Mouse (Mus musculus): ENCODE data around the gene Tsc22d1.

The Tsc22d1 gene

DNA sequence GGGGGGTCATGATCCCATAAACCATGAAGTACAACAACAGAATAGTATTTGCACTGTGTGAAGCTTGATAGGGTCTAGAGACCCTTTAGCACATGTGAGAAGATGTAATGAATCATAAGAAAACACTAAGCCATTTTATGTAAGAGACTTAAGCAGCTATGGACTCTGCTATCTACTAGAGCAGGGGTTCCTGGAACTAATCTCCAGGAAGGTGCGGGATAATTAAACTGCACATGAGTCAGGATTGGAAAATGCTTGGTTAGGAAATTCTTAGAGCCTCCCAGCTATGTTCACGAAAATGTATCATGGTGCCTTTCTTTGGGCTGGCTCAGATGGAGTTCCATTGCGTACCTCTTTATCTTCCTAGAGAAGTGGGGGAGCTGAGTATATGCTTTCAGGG lies 106.5 kb downstream of the Tsc22d1 start:
- DNase-seq = no peak

GRCm38 (mm10) chr14:76523344-76523743 lies 108.6 kb downstream of the Tsc22d1 start:
- no peak for DNase-seq

- DNase-seq = no peak
These were observed 111.7 kb downstream of the Tsc22d1 start for GRCm38 (mm10) chr14:76526467-76526866.

- no peak for DNase-seq
These were observed 112.4 kb downstream of the Tsc22d1 start for GRCm38 (mm10) chr14:76527030-76527719.

- no peak for DNase-seq
These were observed 113.1 kb downstream of the Tsc22d1 start for GRCm38 (mm10) chr14:76527758-76528313.

- no peak for DNase-seq
These were observed 113.9 kb downstream of the Tsc22d1 start for GRCm38 (mm10) chr14:76528641-76529040.

DNA sequence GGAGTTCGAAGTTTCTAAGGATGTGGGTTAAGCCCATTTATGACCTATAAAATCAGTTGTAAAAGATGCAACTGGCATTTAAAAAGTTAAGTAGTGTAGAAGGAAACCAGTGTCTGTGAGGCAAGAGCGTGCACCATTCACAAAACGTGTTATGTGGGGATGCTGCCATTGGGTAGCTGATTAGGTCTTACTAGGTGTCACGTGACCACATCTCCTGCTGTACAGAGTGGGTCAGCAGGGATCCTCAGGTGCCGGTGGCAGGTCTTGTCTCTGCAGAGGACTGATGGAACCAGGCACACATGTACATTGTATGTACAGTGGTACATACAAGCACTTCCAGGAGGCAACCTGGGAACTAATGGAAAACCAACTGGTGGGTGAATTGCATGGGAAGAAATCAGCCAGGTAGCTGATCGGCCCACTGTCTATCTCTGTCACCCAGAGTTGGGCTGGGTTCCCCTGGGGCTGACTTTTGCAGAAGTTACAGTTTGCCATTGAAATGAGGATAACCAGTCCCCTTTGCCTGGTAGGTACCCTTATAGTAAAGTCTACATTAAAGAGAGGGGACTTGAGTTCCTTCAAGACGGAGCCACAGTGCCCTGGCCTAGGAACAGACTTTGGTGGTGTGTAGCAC lies 116.4 kb downstream of the Tsc22d1 start:
- no peak for DNase-seq

- peak; percentile 69 for DNase-seq
These were observed 117.8 kb downstream of the Tsc22d1 start for GRCm38 (mm10) chr14:76532257-76533169.

DNA sequence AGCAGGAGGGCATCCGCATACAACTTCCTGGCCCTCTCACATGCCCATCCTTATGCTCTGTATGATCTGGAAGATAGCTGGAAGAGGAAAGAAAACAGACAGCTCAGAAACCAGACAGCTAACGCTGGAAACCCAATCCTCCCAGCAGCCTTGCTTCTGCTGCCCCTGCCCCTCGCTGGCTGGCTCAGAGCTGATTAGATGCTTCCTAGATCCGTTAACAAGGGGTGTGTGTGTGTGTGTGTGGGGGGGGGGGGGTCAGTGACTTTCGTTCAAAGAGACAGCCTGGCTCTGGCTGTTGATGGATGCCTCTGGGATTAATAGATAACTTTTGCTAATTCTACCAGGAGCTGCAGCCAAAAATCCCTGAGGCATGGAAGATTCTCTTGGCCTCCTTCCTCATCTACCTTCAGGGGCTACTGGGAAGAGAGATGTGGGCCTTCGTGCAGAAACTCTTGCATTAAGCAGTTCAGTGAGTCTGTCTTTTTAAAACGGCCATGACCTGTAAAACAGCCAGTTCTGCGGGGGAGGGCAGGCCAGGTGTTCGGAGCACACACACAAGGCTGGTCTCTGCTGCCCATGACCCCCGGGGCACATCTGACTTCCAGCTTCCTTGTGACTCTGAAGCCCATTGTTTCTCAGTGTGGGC lies 118.5 kb downstream of the Tsc22d1 start:
- DNase-seq = peak; percentile 79

GRCm38 (mm10) chr14:76535096-76535495 lies 120.3 kb downstream of the Tsc22d1 start:
- no peak for DNase-seq

DNA sequence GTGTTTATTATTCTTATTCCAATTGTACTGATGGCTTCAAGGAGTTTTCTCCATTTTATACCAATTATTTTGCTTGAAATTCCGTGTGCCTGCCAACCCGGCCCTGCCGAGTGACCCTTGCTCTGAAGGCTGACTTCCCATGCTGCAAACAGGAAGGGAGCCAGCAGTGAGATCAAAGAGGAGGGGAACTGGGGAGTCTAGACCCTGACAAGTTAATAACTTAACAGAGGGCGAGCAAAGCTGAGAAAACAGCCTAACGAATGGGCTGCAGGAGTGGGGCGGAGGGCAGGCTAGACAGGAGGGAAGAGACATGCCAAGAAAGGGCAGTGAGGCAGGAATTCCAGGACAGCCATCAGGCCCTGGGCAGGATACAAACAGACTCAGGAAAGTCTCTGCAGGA lies 122.2 kb downstream of the Tsc22d1 start:
- DNase-seq = peak; percentile 88

DNA sequence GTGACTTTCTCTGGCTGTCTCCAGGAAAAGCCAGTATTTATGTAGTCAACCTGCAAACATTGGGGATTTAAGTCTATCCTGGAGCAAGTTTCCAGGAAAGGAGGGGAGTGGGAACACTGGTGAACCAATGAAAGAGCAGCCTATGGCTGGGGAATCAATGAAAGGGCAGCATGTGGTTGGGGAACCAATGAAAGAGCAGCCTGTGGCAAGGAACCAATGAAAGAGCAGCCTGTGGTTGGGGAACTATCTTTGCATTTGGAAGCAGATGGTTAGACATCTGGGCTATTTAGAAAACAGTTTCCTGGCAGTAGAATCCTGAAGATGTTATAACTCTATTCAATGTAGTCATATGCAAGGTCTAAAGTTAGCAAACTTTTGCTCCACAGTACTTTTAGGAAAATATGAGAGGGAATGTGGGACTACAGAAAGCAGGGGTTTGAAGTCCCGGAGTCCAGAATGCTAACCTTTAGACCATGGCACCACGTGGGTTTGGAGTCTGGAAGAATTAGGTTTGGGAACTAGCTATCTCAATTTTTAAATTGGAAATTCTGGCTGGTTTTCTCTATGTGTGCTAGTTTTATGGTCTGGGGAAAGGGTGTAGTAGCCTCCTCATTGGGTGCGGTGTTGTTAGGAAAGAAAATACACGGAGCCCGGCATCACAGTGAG lies 125.4 kb downstream of the Tsc22d1 start:
- no peak for DNase-seq

DNA sequence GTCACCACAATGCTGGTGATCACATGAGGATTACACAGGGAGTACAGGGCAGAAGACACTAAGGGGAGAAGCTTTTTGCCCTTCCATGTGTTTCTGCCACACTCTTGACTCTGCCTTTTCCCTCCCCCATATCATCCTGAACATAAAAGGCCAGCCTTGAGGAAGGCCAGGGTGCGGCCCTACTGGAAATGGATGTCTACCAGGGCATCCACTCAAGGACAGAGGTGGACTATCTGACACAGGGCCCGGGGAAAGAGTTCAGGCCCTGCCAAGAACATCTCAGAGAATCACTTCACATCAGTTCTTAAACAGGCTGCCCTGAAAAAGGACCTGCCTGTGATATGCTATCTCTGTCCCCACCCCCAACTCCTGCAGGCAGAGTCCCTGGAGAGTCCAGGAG lies 126.6 kb downstream of the Tsc22d1 start:
- DNase-seq = no peak

GRCm38 (mm10) chr14:76544136-76544535 lies 129.4 kb downstream of the Tsc22d1 start:
- DNase-seq = no peak

DNA sequence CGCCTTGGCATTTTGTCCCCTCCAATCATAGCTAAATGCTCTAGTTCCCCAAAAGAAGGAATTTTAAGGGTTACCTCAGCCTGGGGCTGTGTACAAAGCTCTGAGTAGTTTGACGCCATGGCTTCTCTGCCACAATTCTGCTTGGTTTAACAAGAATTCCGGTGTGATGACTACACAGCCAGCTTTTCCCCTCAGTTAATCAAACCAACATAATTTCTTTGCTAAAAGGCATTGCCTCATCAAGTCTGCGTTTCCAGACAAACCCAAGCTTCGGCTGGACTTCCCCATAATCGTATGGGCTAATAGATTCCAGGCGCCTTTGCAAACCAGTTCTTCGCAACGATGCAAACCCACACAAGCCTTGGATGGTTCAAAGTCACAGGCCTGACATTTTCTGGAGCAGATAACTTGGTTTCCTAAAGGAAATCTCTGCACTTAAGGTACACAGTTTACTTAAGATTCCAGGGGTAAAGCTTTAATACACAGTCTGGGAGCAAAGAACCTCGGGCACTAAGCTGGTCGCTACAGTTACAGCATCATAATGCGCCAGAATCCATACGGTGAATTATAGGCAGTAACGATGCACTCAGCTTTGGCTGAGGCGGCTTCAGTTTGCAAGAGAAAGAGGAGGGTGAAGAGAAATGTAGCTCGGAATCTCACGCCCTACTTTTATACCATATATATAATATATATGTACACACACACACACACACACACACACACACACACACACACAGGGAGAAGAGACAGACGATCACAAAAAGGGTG lies 140.7 kb downstream of the Tsc22d1 start:
- no peak for DNase-seq

DNA sequence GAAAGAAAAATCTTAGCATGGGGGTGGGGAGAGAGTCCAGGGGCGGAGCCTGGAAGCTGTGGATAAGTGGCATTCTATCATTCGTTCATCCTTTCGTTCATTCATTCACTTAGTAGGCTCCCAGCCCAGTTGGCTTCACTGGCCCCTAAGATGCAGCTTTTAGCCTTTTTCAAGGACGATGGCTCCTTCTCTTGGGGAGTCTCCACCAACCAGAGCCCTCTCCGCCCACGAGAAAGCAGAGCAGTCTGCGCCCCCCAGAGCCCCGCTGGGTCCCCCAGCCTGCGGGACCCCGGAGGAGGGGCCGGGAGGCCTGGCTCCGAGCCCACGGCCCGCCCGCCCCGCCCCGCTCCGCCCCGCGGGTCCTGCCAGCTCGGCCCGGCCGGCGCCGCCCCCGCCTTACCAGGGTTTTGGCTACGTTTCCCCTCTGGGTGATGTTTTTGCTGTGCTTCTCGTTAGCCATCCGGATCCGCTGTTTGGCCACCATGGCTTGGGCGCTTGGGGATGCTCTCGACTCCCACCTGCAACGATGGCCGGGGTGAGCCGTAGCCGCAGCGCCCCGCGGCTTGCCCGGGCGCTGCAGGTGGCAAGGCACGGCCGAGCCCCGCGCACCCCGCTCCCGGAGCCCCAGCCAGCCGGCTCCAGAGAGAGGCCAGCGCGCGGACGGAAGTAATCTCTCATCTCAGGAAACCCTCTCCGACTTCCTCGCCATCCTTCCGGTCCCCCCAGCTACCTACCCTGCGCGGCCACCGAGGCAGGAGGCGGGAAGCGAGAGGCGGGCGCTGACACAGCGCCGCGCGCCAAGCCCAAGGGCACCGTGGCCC lies 141.5 kb downstream of the Tsc22d1 start:
- DNase-seq = peak; percentile 79

GRCm38 (mm10) chr14:76556852-76557208 lies 142.1 kb downstream of the Tsc22d1 start, which contains the start of gene Serp2:
Gene Serp2, minus strand, starts transcription at chr14:76556889.
- no peak for DNase-seq

Data from kidney, postnatal 14 days (tissue).